Mouse (Mus musculus): ENCODE measurements around the gene Iqcf3. TPM values are rescaled to one million over a fixed set of nuclear protein-coding genes. Genes with fewer than 3 reads are reported as not detected.

Iqcf3 gene
- polyA plus RNA-seq, 1 experiment from 2014 or later: not detected

GRCm38 (mm10) chr9:106462430-106462800 is 99.0 kb downstream of the Iqcf3 start:
- Histone ChIP-seq H3K4me2 (no peak overlapping the region), H3K4me3 (no peak overlapping the region), H3K27ac (ENCODE audit: poor library complexity, severe bottlenecking) (no peak overlapping the region), H3K27me3 (replicated peaks) (peaks cover 13% of the 10 kb centered on the region), H3K36me3 (peaks cover 48% of the 10 kb centered on the region), H3K9me3 (replicated peaks) (no peaks in the 10 kb centered on the region), H3K9ac (no peak overlapping the region), H3K4me1 (replicated peaks) (peaks cover 40% of the 10 kb centered on the region)
- ATAC-seq (ENCODE audit: insufficient number of reproducible peaks, low FRiP score): no peak
- WGBS: 88% methylated on average over 12 of the region's 12 CpGs

GRCm38 (mm10) chr9:106461641-106462429 is 99.6 kb downstream of the Iqcf3 start:
- H3K4me3 ChIP-seq: no peak overlapping the region
- no peaks in the 10 kb centered on the region for H3K9me3 ChIP-seq (replicated peaks)
- peaks cover 13% of the 10 kb centered on the region for H3K27me3 ChIP-seq (replicated peaks)
- H3K36me3 ChIP-seq: peaks cover 48% of the 10 kb centered on the region
- H3K4me1 ChIP-seq (replicated peaks): peaks cover 46% of the 10 kb centered on the region
- WGBS: 84% methylated on average over 16 of the region's 16 CpGs
- H3K4me2 ChIP-seq: no peak overlapping the region
- H3K9ac ChIP-seq: no peak overlapping the region
- ATAC-seq (ENCODE audit: insufficient number of reproducible peaks, low FRiP score): no peak
- no peak overlapping the region for H3K27ac ChIP-seq (ENCODE audit: poor library complexity, severe bottlenecking)

- Histone ChIP-seq H3K4me1 (replicated peaks) (peaks cover 54% of the 10 kb centered on the region), H3K9ac (no peak overlapping the region), H3K4me2 (no peak overlapping the region), H3K27me3 (replicated peaks) (peaks cover 13% of the 10 kb centered on the region), H3K4me3 (no peak overlapping the region), H3K27ac (ENCODE audit: poor library complexity, severe bottlenecking) (no peak overlapping the region), H3K36me3 (peaks cover 50% of the 10 kb centered on the region), H3K9me3 (replicated peaks) (no peaks in the 10 kb centered on the region)
- WGBS: 87% methylated on average over 9 of the region's 9 CpGs
- ATAC-seq (ENCODE audit: insufficient number of reproducible peaks, low FRiP score): no peak
Measured at GRCm38 (mm10) chr9:106461026-106461415, 100.4 kb downstream of the Iqcf3 start.

GRCm38 (mm10) chr9:106460401-106461025 is 100.9 kb downstream of the Iqcf3 start:
- no peak overlapping the region for H3K4me2 ChIP-seq
- H3K4me1 ChIP-seq (replicated peaks): peaks cover 54% of the 10 kb centered on the region
- 77% methylated on average over 18 of the region's 18 CpGs for WGBS
- H3K4me3 ChIP-seq: no peak overlapping the region
- peaks cover 9% of the 10 kb centered on the region; the same call in 1 of the 2 replicates for H3K27me3 ChIP-seq (replicated peaks)
- peaks cover 50% of the 10 kb centered on the region for H3K36me3 ChIP-seq
- H3K27ac ChIP-seq (ENCODE audit: poor library complexity, severe bottlenecking): no peak overlapping the region
- H3K9me3 ChIP-seq (replicated peaks): no peaks in the 10 kb centered on the region
- no peak overlapping the region for H3K9ac ChIP-seq
- no peak for ATAC-seq (ENCODE audit: insufficient number of reproducible peaks, low FRiP score)

- H3K36me3 ChIP-seq: peaks cover 50% of the 10 kb centered on the region
- 72% methylated on average over 15 of the region's 15 CpGs for WGBS
Measured at GRCm38 (mm10) chr9:106459946-106460345, 101.5 kb downstream of the Iqcf3 start.

GRCm38 (mm10) chr9:106457920-106458319 is 103.5 kb downstream of the Iqcf3 start:
- Histone ChIP-seq H3K4me1 (replicated peaks) (peaks cover 63% of the 10 kb centered on the region), H3K27me3 (replicated peaks) (0 out of 2 replicates have a peak, but pooled peaks cover under 1% of the 10 kb centered on the region), H3K4me2 (no peak overlapping the region), H3K27ac (ENCODE audit: poor library complexity, severe bottlenecking) (no peak overlapping the region), H3K9ac (0 out of 2 replicates have a peak overlapping the region, but pooled peaks have one; percentile 10), H3K4me3 (no peak overlapping the region), H3K9me3 (replicated peaks) (no peaks in the 10 kb centered on the region), H3K36me3 (peaks cover 36% of the 10 kb centered on the region)
- ATAC-seq (ENCODE audit: insufficient number of reproducible peaks, low FRiP score): no peak
- WGBS: 68% methylated on average over 5 of the region's 5 CpGs

More at GRCm38 (mm10) chr9:106459946-106460345, 101.5 kb downstream of the Iqcf3 start:
- peaks cover 57% of the 10 kb centered on the region for H3K4me1 ChIP-seq (replicated peaks)
- peaks cover 9% of the 10 kb centered on the region; the same call in 1 of the 2 replicates for H3K27me3 ChIP-seq (replicated peaks)
- H3K4me2 ChIP-seq: no peak overlapping the region
- no peak overlapping the region for H3K27ac ChIP-seq (ENCODE audit: poor library complexity, severe bottlenecking)
- no peak overlapping the region for H3K4me3 ChIP-seq
- no peaks in the 10 kb centered on the region for H3K9me3 ChIP-seq (replicated peaks)
- ATAC-seq (ENCODE audit: insufficient number of reproducible peaks, low FRiP score): no peak
- no peak overlapping the region for H3K9ac ChIP-seq

GRCm38 (mm10) chr9:106457163-106457559 is 104.3 kb downstream of the Iqcf3 start:
- H3K4me2 ChIP-seq: peak overlapping the region; percentile 94
- peak overlapping the region; percentile 4; the same call in 1 of the 2 replicates for H3K4me3 ChIP-seq

GRCm38 (mm10) chr9:106456325-106457162 is 104.9 kb downstream of the Iqcf3 start:
- H3K9ac ChIP-seq: peak overlapping the region; percentile 51
- peak overlapping the region; percentile 94 for H3K4me2 ChIP-seq
- peaks cover 73% of the 10 kb centered on the region for H3K4me1 ChIP-seq (replicated peaks)
- H3K27me3 ChIP-seq (replicated peaks): no peaks in the 10 kb centered on the region
- 42% methylated on average over 15 of the region's 15 CpGs for WGBS
- ATAC-seq (ENCODE audit: insufficient number of reproducible peaks, low FRiP score): no peak
- H3K9me3 ChIP-seq (replicated peaks): no peaks in the 10 kb centered on the region
- H3K27ac ChIP-seq (ENCODE audit: poor library complexity, severe bottlenecking): peak overlapping the region; percentile 61
- H3K36me3 ChIP-seq: peaks cover 23% of the 10 kb centered on the region
- H3K4me3 ChIP-seq: peak overlapping the region; percentile 4; the same call in 1 of the 2 replicates

More at GRCm38 (mm10) chr9:106457163-106457559, 104.3 kb downstream of the Iqcf3 start:
- Histone ChIP-seq H3K9me3 (replicated peaks) (no peaks in the 10 kb centered on the region), H3K4me1 (replicated peaks) (peaks cover 70% of the 10 kb centered on the region), H3K27ac (ENCODE audit: poor library complexity, severe bottlenecking) (peak overlapping the region; percentile 61), H3K36me3 (peaks cover 29% of the 10 kb centered on the region), H3K9ac (peak overlapping the region; percentile 51), H3K27me3 (replicated peaks) (no peaks in the 10 kb centered on the region)
- no peak for ATAC-seq (ENCODE audit: insufficient number of reproducible peaks, low FRiP score)
- 54% methylated on average over 9 of the region's 9 CpGs for WGBS

- Histone ChIP-seq H3K9me3 (replicated peaks) (no peaks in the 10 kb centered on the region), H3K27me3 (replicated peaks) (no peaks in the 10 kb centered on the region), H3K4me2 (peak overlapping the region; percentile 94), H3K4me3 (peak overlapping the region; percentile 80), H3K9ac (peak overlapping the region; percentile 88), H3K4me1 (replicated peaks) (peaks cover 86% of the 10 kb centered on the region), H3K36me3 (peaks cover 9% of the 10 kb centered on the region), H3K27ac (ENCODE audit: poor library complexity, severe bottlenecking) (peak overlapping the region; percentile 88)
- peak; percentile 20; the same call in 1 of the 2 replicates for ATAC-seq (ENCODE audit: insufficient number of reproducible peaks, low FRiP score)
- WGBS: 3% methylated on average over 17 of the region's 17 CpGs
Measured at GRCm38 (mm10) chr9:106454888-106455681, 106.3 kb downstream of the Iqcf3 start.

- Histone ChIP-seq H3K9me3 (replicated peaks) (no peaks in the 10 kb centered on the region), H3K36me3 (peaks cover 2% of the 10 kb centered on the region; the same call in 1 of the 2 replicates), H3K9ac (peak overlapping the region; percentile 88), H3K4me1 (replicated peaks) (peaks cover 82% of the 10 kb centered on the region), H3K4me3 (peak overlapping the region; percentile 80), H3K27me3 (replicated peaks) (no peaks in the 10 kb centered on the region), H3K4me2 (peak overlapping the region; percentile 94), H3K27ac (ENCODE audit: poor library complexity, severe bottlenecking) (peak overlapping the region; percentile 88)
- ATAC-seq (ENCODE audit: insufficient number of reproducible peaks, low FRiP score): no peak
- 2% methylated on average over 18 of the region's 20 CpGs for WGBS
Measured at GRCm38 (mm10) chr9:106454071-106454761, 107.2 kb downstream of the Iqcf3 start.
